Mouse (Mus musculus) hindbrain, embryonic 14.5 days (tissue): ENCODE measurements around the gene Gjc2. TPM values are rescaled to one million over a fixed set of nuclear protein-coding genes. Genes with fewer than 3 reads are reported as not detected.

Experiments used
- ATAC-seq: fragments of 200-750 bp; cut with Nextera tagmentation; 2 replicates; pipeline ENCODE4 v1.8.0; 2017; ENCODE audit warnings: moderate number of reproducible peaks, mild to moderate bottlenecking, moderate TSS enrichment, moderate library complexity; ENCODE audit not compliant: low FRiP score
- DNase-seq: peaks from one replicate; pipeline ENCODE4 v3.0.0-alpha.2; 2015; ENCODE audit warnings: low spot score
- H3K27ac ChIP-seq: fragments of 300-500 bp; sonication (generic); 2 replicates; pipeline ENCODE4 v1.5.1; 2014; ENCODE audit warnings: mild to moderate bottlenecking, moderate library complexity
- H3K27me3 ChIP-seq: fragments of 300-500 bp; sonication (generic); 2 replicates; pipeline ENCODE4 v1.6.1; 2014; ENCODE audit warnings: mild to moderate bottlenecking, low read length, mixed read lengths; ENCODE audit not compliant: control insufficient read depth, insufficient read depth
- H3K36me3 ChIP-seq: fragments of 300-500 bp; sonication (generic); replicated peaks from 2 replicates; pipeline ENCODE4 v1.6.1; 2014; ENCODE audit not compliant: control insufficient read depth, insufficient read depth
- H3K4me1 ChIP-seq: fragments of 300-500 bp; sonication (generic); replicated peaks from 2 replicates; pipeline ENCODE4 v1.6.1; 2014; ENCODE audit warnings: antibody characterized with exemption, low read length, mixed read lengths; ENCODE audit not compliant: control insufficient read depth, insufficient read depth
- H3K4me2 ChIP-seq: fragments of 300-500 bp; sonication (generic); replicated peaks from 2 replicates; pipeline ENCODE4 v1.6.1; 2014; ENCODE audit warnings: mild to moderate bottlenecking, moderate library complexity
- H3K4me3 ChIP-seq: fragments of 300-500 bp; sonication (generic); replicated peaks from 2 replicates; pipeline ENCODE4 v1.5.1; 2014; ENCODE audit warnings: mild to moderate bottlenecking, low read length
- H3K9ac ChIP-seq: fragments of 300-500 bp; sonication (generic); 2 replicates; pipeline ENCODE4 v1.6.1; 2014
- H3K9me3 ChIP-seq: fragments of 300-500 bp; sonication (generic); 2 replicates; pipeline ENCODE4 v1.6.1; 2016; ENCODE audit warnings: low read length; ENCODE audit not compliant: control insufficient read depth
- WGBS: fragments of 180-500 bp; shearing (Covaris S2); extraction: QIAGEN DNeasy Blood & Tissue Kit; methylation state at CpG from one replicate; pipeline ENCODE4 v1.1.7; 2014; 5-methylcytosine and 5-hydroxymethylcytosine counted together
- polyA plus RNA-seq: library from polyadenylated mRNA; unstranded; fragments of >200 nt; fragmentation: Nextera tagmentation; extraction: Ambion mirVana; gene quantifications from 2 replicates; pipeline ENCODE4 v1.2.1, GENCODE M21; 2014

The Gjc2 gene
- 0.12 and 0.35 TPM in 2 replicates for polyA plus RNA-seq

- Histone ChIP-seq H3K4me3 (no peak within 1 kb of the TSS), H3K9me3 (no peaks in the 10 kb centered on the region), H3K4me2 (no peak within 1 kb of the TSS), H3K36me3 (peaks cover 44% of the 10 kb centered on the region), H3K27ac (no peak within 1 kb of the TSS), H3K27me3 (peaks cover 13% of the 10 kb centered on the region), H3K9ac (no peak within 1 kb of the TSS), H3K4me1 (no peaks in the 10 kb centered on the region)
- ATAC-seq (no peak), DNase-seq (no peak)
- 45% methylated on average over 3 of the region's 3 CpGs for WGBS
Measured at GRCm38 (mm10) chr11:59182864-59183331, at the start of gene Gjc2. TSS of gene Gjc2 (minus strand) at chr11:59183213.

DNA sequence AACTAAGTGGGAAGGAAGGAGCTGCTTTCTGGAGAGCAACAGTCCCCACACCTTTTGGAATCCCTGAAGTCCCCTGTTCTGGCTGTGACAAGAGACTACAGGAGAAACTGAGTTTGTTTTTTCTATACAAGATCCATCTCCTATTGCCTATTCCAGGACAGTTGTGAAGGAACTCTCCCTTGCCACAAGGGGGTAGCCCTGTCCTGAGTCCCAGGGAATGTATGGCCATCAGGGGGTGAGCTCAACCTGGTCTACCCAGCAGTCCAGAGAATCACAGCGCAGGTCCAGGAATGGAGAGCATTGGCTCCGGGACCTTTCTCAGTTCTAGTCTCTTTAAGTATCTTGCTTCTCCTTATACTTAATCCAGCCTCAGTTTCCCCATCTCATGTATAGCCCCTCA lies 49.8 kb upstream of the Gjc2 start:
- ATAC-seq: no peak
- DNase-seq: no peak
- H3K36me3 ChIP-seq: no peaks in the 10 kb centered on the region
- H3K27ac ChIP-seq: no peak overlapping the region
- H3K9me3 ChIP-seq: no peaks in the 10 kb centered on the region
- peaks cover 5% of the 10 kb centered on the region for H3K4me1 ChIP-seq
- WGBS: 64% methylated on average over 2 of the region's 2 CpGs
- no peak overlapping the region for H3K4me2 ChIP-seq
- no peak overlapping the region for H3K4me3 ChIP-seq
- no peaks in the 10 kb centered on the region for H3K27me3 ChIP-seq
- no peak overlapping the region for H3K9ac ChIP-seq

- no peaks in the 10 kb centered on the region for H3K9me3 ChIP-seq
- DNase-seq (peak; percentile 62), ATAC-seq (no peak)
- 15% methylated on average over 7 of the region's 7 CpGs for WGBS
- H3K4me1 ChIP-seq: peaks cover 23% of the 10 kb centered on the region
- no peaks in the 10 kb centered on the region for H3K36me3 ChIP-seq
- no peaks in the 10 kb centered on the region for H3K27me3 ChIP-seq
- no peak overlapping the region for H3K27ac ChIP-seq
- no peak overlapping the region for H3K9ac ChIP-seq
- H3K4me2 ChIP-seq: no peak overlapping the region
- no peak overlapping the region for H3K4me3 ChIP-seq
Measured at GRCm38 (mm10) chr11:59230144-59230760, 47.2 kb upstream of the Gjc2 start.

- H3K36me3 ChIP-seq: no peaks in the 10 kb centered on the region
- H3K4me3 ChIP-seq: peak within 1 kb of the TSS; percentile 98
- H3K9ac ChIP-seq: peak within 1 kb of the TSS; percentile 97
- ATAC-seq: peak; percentile 94
- H3K27me3 ChIP-seq: no peaks in the 10 kb centered on the region
- no peaks in the 10 kb centered on the region for H3K9me3 ChIP-seq
- 5% methylated on average over 58 of the region's 59 CpGs for WGBS
- peaks cover 28% of the 10 kb centered on the region for H3K4me1 ChIP-seq
- H3K27ac ChIP-seq: peak within 1 kb of the TSS; percentile 91
- DNase-seq: peak; percentile 99
- peak within 1 kb of the TSS; percentile 83 for H3K4me2 ChIP-seq
Measured at GRCm38 (mm10) chr11:59228122-59228953, 45.3 kb upstream of the Gjc2 start, which contains the start of gene Arf1. TSS of gene Arf1 (minus strand) at chr11:59228270.

DNA sequence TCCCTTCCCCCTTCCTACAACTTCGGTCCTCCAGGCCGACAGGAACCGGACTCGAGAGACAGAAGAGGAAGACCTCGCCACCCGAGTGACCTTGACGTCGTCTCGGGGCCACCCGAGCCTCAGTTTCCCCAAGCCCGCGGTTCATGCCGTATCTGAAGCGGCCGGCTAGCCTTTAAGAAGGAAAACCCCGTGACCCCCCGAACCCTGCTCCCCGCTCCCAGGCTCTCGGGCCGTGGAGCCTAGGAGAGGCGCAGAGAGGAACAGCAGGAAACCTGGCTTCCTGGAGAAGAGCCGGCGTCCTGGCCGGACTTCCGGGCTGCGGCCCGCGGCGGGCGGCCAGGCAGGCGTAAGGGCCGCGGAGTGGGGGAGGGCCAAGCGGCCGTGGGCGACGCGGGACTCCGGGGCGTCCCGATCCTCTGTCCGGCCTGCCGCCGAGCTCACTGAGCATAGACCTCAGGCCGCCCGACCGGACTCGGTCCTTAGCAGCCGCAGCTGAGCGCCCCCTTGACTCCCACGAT lies 44.6 kb upstream of the Gjc2 start:
- peak overlapping the region; percentile 83 for H3K4me2 ChIP-seq
- peak overlapping the region; percentile 91 for H3K27ac ChIP-seq
- peak overlapping the region; percentile 97 for H3K9ac ChIP-seq
- WGBS: under 1% methylated on average over 51 of the region's 51 CpGs
- DNase-seq: no peak
- H3K4me3 ChIP-seq: peak overlapping the region; percentile 98
- peaks cover 28% of the 10 kb centered on the region for H3K4me1 ChIP-seq
- peak; percentile 73 for ATAC-seq
- H3K36me3 ChIP-seq: no peaks in the 10 kb centered on the region
- no peaks in the 10 kb centered on the region for H3K9me3 ChIP-seq
- H3K27me3 ChIP-seq: no peaks in the 10 kb centered on the region

- Histone ChIP-seq H3K27me3 (no peaks in the 10 kb centered on the region), H3K9ac (peak overlapping the region; percentile 97), H3K9me3 (no peaks in the 10 kb centered on the region), H3K4me3 (peak overlapping the region; percentile 98), H3K27ac (peak overlapping the region; percentile 91), H3K4me2 (peak overlapping the region; percentile 83), H3K4me1 (peaks cover 28% of the 10 kb centered on the region), H3K36me3 (no peaks in the 10 kb centered on the region)
- DNase-seq (no peak), ATAC-seq (no peak)
- WGBS: 7% methylated on average over 21 of the region's 21 CpGs
Measured at GRCm38 (mm10) chr11:59226787-59227603, 44.0 kb upstream of the Gjc2 start.

- Histone ChIP-seq H3K4me1 (peaks cover 28% of the 10 kb centered on the region), H3K4me3 (peak overlapping the region; percentile 98), H3K9ac (peak overlapping the region; percentile 97), H3K27ac (no peak overlapping the region), H3K36me3 (no peaks in the 10 kb centered on the region), H3K9me3 (no peaks in the 10 kb centered on the region), H3K4me2 (peak overlapping the region; percentile 83), H3K27me3 (no peaks in the 10 kb centered on the region)
- 73% methylated on average over 3 of the region's 3 CpGs for WGBS
- DNase-seq: no peak
- ATAC-seq: no peak
Measured at GRCm38 (mm10) chr11:59226251-59226650, 43.2 kb upstream of the Gjc2 start.

GRCm38 (mm10) chr11:59225167-59225566 lies 42.2 kb upstream of the Gjc2 start:
- H3K36me3 ChIP-seq: no peaks in the 10 kb centered on the region
- H3K27ac ChIP-seq: no peak overlapping the region
- H3K9ac ChIP-seq: no peak overlapping the region
- no peak for DNase-seq
- WGBS: 83% methylated on average over 2 of the region's 2 CpGs
- H3K9me3 ChIP-seq: no peaks in the 10 kb centered on the region
- no peak for ATAC-seq
- peak overlapping the region; percentile 83 for H3K4me2 ChIP-seq
- peaks cover 28% of the 10 kb centered on the region for H3K4me1 ChIP-seq
- H3K4me3 ChIP-seq: no peak overlapping the region
- H3K27me3 ChIP-seq: no peaks in the 10 kb centered on the region
